Mouse (Mus musculus) neural tube, embryonic 15.5 days (tissue): ENCODE measurements around the gene Sh3pxd2a. TPM values are rescaled to one million over a fixed set of nuclear protein-coding genes. Genes with fewer than 3 reads are reported as not detected.

ENCODE experiments used
- ATAC-seq: fragments of 200-750 bp; cut with Nextera tagmentation; 2 replicates; pipeline ENCODE4 v1.8.0; 2017; ENCODE audit warnings: mild to moderate bottlenecking, moderate TSS enrichment, moderate library complexity; ENCODE audit not compliant: low FRiP score
- H3K27ac ChIP-seq: fragments of 300-500 bp; sonication (generic); replicated peaks from 2 replicates; pipeline ENCODE4 v1.5.1; 2015; ENCODE audit warnings: mild to moderate bottlenecking, inconsistent platforms
- H3K27me3 ChIP-seq: fragments of 300-500 bp; sonication (generic); replicated peaks from 2 replicates; pipeline ENCODE4 v1.6.1; 2015; ENCODE audit warnings: inconsistent platforms
- H3K36me3 ChIP-seq: fragments of 300-500 bp; sonication (generic); 2 replicates; pipeline ENCODE4 v1.6.1; 2015; ENCODE audit warnings: inconsistent platforms
- H3K4me1 ChIP-seq: fragments of 300-500 bp; sonication (generic); 2 replicates; pipeline ENCODE4 v1.6.1; 2015; ENCODE audit warnings: inconsistent platforms
- H3K4me2 ChIP-seq: fragments of 300-500 bp; sonication (generic); 2 replicates; pipeline ENCODE4 v1.6.1; 2015; ENCODE audit warnings: inconsistent platforms, mild to moderate bottlenecking, moderate library complexity
- H3K4me3 ChIP-seq: fragments of 300-500 bp; sonication (generic); replicated peaks from 2 replicates; pipeline ENCODE4 v1.5.1; 2015; ENCODE audit warnings: mild to moderate bottlenecking, inconsistent platforms
- H3K9ac ChIP-seq: fragments of 300-500 bp; sonication (generic); replicated peaks from 2 replicates; pipeline ENCODE4 v1.6.1; 2015; ENCODE audit warnings: mild to moderate bottlenecking, inconsistent platforms
- H3K9me3 ChIP-seq: fragments of 300-500 bp; sonication (generic); replicated peaks from 2 replicates; pipeline ENCODE4 v1.6.1; 2016; ENCODE audit warnings: inconsistent platforms
- WGBS: fragments of 180-500 bp; shearing (Covaris S2); methylation state at CpG from one replicate; pipeline ENCODE4 v1.1.7; 2015; ENCODE audit warnings: mixed read lengths; 5-methylcytosine and 5-hydroxymethylcytosine counted together
- polyA plus RNA-seq: library from polyadenylated mRNA; unstranded; fragments of >200 nt; fragmentation: Nextera tagmentation; extraction: Ambion mirVana; gene quantifications from 2 replicates; pipeline ENCODE4 v1.2.1, GENCODE M21; 2015

The Sh3pxd2a gene
- polyA plus RNA-seq, 1 experiment from 2014 or later: 2.2 TPM

GRCm38 (mm10) chr19:47357297-47357696 lies 106.9 kb downstream of the Sh3pxd2a start:
- H3K4me1 ChIP-seq: peaks cover 13% of the 10 kb centered on the region
- H3K4me3 ChIP-seq: no peak overlapping the region
- H3K9me3 ChIP-seq: no peaks in the 10 kb centered on the region
- ATAC-seq: no peak
- no peaks in the 10 kb centered on the region for H3K27me3 ChIP-seq
- H3K4me2 ChIP-seq: no peak overlapping the region
- H3K36me3 ChIP-seq: no peaks in the 10 kb centered on the region
- H3K9ac ChIP-seq: no peak overlapping the region
- no peak overlapping the region for H3K27ac ChIP-seq
- WGBS: 66% methylated on average over 3 of the region's 3 CpGs

GRCm38 (mm10) chr19:47356188-47356857 lies 107.9 kb downstream of the Sh3pxd2a start:
- peak; percentile 74; the same call in 1 of the 2 replicates for ATAC-seq
- no peak overlapping the region for H3K4me2 ChIP-seq
- H3K27ac ChIP-seq: no peak overlapping the region
- no peaks in the 10 kb centered on the region for H3K27me3 ChIP-seq
- no peak overlapping the region for H3K9ac ChIP-seq
- H3K36me3 ChIP-seq: no peaks in the 10 kb centered on the region
- H3K4me1 ChIP-seq: peaks cover 13% of the 10 kb centered on the region
- no peak overlapping the region for H3K4me3 ChIP-seq
- no peaks in the 10 kb centered on the region for H3K9me3 ChIP-seq
- 27% methylated on average over 5 of the region's 6 CpGs for WGBS

DNA sequence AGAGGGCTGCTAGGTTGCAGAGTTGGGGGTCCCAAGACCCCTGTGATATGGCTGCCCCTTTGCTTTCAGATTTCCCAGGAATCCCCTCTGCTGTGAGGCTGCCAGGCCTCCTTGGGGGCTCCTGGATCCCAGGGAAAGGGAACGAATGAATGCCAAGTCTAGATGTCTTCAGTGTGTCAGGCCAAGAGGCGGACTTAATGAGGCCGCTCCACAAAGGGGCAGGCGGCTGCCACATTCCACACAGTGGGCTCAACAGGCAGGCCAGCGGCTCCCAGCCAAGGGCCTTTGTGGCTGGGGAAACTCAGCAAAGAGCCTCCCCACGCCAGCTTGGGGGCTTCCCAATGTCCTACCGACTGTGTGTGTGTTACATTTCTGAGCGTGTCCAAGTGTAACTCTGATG lies 109.7 kb downstream of the Sh3pxd2a start:
- peak; percentile 34; the same call in 1 of the 2 replicates for ATAC-seq
- H3K27ac ChIP-seq: no peak overlapping the region
- no peaks in the 10 kb centered on the region for H3K9me3 ChIP-seq
- H3K9ac ChIP-seq: no peak overlapping the region
- no peak overlapping the region for H3K4me2 ChIP-seq
- no peaks in the 10 kb centered on the region for H3K27me3 ChIP-seq
- no peak overlapping the region for H3K4me3 ChIP-seq
- no peaks in the 10 kb centered on the region for H3K36me3 ChIP-seq
- H3K4me1 ChIP-seq: peaks cover 13% of the 10 kb centered on the region
- WGBS: 42% methylated on average over 8 of the region's 8 CpGs

- H3K9me3 ChIP-seq: no peaks in the 10 kb centered on the region
- H3K9ac ChIP-seq: no peak overlapping the region
- H3K27ac ChIP-seq: no peak overlapping the region
- H3K4me3 ChIP-seq: no peak overlapping the region
- H3K36me3 ChIP-seq: no peaks in the 10 kb centered on the region
- peaks cover 17% of the 10 kb centered on the region for H3K27me3 ChIP-seq
- ATAC-seq: no peak
- no peak overlapping the region for H3K4me2 ChIP-seq
- WGBS: 80% methylated on average over 8 of the region's 8 CpGs
- 0 out of 2 replicates have a peak, but pooled peaks cover 1% of the 10 kb centered on the region for H3K4me1 ChIP-seq
Measured at GRCm38 (mm10) chr19:47349043-47349442, 115.2 kb downstream of the Sh3pxd2a start.

DNA sequence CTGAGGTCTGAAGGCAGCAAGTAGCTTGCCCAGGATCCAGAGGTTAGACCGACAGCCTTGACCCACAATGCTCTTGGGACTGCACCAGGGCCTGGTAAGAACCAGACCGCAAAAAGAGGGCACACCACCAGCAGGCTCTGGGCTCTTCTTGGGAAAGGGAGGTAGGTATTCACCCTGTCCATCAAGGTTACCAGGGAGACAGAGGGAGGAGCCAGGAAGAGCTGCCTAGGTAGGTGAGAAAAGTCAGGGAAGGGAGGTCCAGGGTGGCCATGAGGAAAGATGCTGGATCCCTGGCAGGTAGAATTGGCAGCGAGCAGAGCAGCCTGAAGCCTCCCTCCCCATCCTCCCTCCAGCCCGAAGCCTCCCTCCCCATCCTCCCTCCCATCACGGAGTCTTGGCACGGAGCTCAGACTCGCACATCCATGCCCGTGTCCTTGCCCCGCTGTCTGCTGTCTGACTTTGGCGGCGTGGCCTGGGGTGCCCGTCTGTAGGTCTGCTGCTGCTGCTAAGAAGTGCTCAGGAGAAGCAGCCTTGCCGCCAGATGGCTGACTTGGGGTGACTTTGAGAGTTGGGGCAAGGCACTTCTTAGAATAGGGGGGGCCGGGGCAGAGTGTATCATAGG lies 115.7 kb downstream of the Sh3pxd2a start:
- Histone ChIP-seq H3K36me3 (no peaks in the 10 kb centered on the region), H3K9ac (no peak overlapping the region), H3K4me1 (peaks cover 3% of the 10 kb centered on the region), H3K27ac (no peak overlapping the region), H3K9me3 (no peaks in the 10 kb centered on the region), H3K27me3 (peaks cover 22% of the 10 kb centered on the region), H3K4me3 (no peak overlapping the region), H3K4me2 (no peak overlapping the region)
- no peak for ATAC-seq
- WGBS: 78% methylated on average over 14 of the region's 14 CpGs

- WGBS: 67% methylated on average over 7 of the region's 7 CpGs
- Histone ChIP-seq H3K4me2 (no peak overlapping the region), H3K4me3 (no peak overlapping the region), H3K27me3 (peaks cover 33% of the 10 kb centered on the region), H3K36me3 (no peaks in the 10 kb centered on the region), H3K9me3 (no peaks in the 10 kb centered on the region), H3K4me1 (peaks cover 14% of the 10 kb centered on the region), H3K27ac (no peak overlapping the region), H3K9ac (no peak overlapping the region)
- no peak for ATAC-seq
Measured at GRCm38 (mm10) chr19:47347021-47347643, 117.1 kb downstream of the Sh3pxd2a start.

DNA sequence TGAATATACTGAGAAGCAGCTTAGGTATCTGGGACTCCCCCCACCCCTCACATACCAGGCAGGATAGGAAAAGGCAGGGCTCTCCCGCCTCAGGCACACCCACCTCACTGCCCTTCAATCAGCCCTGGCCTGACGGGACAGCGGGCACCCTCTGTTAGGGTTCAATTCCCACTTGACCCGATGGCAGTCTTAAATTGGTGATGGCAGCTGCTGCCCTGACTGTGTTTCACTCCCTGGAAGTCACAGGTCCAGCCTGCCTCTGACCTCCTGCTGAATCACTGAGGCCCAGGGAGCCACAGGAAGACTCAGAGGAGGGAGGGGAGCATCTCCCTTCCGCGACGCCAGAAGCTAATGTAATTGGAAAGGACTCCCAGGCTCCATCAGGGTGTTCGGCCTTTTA lies 117.6 kb downstream of the Sh3pxd2a start:
- Histone ChIP-seq H3K27me3 (peaks cover 38% of the 10 kb centered on the region), H3K4me1 (peaks cover 14% of the 10 kb centered on the region), H3K9ac (no peak overlapping the region), H3K27ac (no peak overlapping the region), H3K9me3 (no peaks in the 10 kb centered on the region), H3K4me3 (no peak overlapping the region), H3K36me3 (no peaks in the 10 kb centered on the region), H3K4me2 (no peak overlapping the region)
- ATAC-seq: no peak
- WGBS: 56% methylated on average over 8 of the region's 8 CpGs

DNA sequence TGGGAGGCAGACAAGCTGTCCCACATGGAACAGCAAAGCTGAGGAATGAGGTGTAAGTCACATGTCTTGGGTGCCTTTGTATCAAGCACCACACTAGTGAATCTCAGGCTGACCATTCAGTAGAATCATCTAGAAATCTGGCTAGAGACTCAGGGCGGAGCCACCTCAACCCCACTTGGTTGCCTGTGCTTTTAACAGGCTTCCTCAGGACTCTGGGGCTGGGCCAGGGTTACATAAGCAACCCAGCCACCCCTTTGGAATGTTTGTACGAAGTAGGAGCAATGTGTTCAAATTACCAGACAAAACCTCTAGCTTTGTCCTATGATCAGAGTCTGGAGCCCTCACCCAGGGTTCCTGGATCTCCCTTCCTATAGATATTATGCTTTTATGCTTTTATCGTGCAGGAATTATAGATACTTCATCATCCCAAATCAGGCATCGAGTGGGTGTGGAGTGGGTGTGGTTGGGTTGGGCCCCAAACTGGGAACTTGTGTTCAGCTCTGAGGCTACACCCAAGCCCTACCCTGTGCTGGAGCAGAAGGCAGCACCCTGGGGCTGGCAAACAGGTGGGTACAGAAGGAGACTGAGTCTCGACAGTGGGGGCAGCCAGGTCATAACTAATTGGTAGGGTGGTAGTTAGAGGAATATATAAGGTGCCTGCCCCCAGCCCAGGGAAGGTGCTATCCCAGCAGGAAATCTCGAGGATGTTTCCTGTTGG lies 118.2 kb downstream of the Sh3pxd2a start:
- no peak overlapping the region for H3K9ac ChIP-seq
- no peak overlapping the region for H3K4me3 ChIP-seq
- H3K4me1 ChIP-seq: peaks cover 14% of the 10 kb centered on the region
- H3K27me3 ChIP-seq: peaks cover 41% of the 10 kb centered on the region
- ATAC-seq: no peak
- no peak overlapping the region for H3K27ac ChIP-seq
- whole genome bisulfite sequencing: 79% methylated on average over 6 of the region's 6 CpGs
- H3K9me3 ChIP-seq: no peaks in the 10 kb centered on the region
- no peaks in the 10 kb centered on the region for H3K36me3 ChIP-seq
- H3K4me2 ChIP-seq: no peak overlapping the region

DNA sequence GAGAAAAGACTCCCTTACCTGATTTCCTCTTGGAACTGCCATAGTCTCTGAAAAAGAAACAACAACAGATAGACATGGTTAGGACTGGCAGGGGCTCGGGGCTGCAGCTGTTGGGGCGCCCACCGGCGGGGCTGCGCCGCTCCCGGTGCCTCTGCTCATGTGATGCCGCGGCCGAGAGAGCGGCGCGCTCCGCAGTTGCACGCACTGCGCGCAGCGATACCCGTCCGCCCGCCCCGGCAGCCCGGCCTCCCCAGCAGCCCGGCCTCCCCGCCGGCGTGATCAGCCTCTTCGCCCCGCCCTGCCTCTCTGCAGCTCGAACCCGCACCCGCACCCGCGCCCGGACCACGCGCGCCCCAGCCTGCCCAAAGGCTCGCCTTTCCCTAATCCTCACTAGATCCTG lies 120.8 kb downstream of the Sh3pxd2a start:
- no peak for ATAC-seq
- H3K4me3 ChIP-seq: peak overlapping the region; percentile 34
- peaks cover 26% of the 10 kb centered on the region for H3K4me1 ChIP-seq
- no peaks in the 10 kb centered on the region for H3K36me3 ChIP-seq
- H3K27me3 ChIP-seq: peaks cover 47% of the 10 kb centered on the region
- peak overlapping the region; percentile 74 for H3K4me2 ChIP-seq
- H3K27ac ChIP-seq: no peak overlapping the region
- WGBS: under 1% methylated on average over 32 of the region's 39 CpGs
- peak overlapping the region; percentile 40 for H3K9ac ChIP-seq
- no peaks in the 10 kb centered on the region for H3K9me3 ChIP-seq

DNA sequence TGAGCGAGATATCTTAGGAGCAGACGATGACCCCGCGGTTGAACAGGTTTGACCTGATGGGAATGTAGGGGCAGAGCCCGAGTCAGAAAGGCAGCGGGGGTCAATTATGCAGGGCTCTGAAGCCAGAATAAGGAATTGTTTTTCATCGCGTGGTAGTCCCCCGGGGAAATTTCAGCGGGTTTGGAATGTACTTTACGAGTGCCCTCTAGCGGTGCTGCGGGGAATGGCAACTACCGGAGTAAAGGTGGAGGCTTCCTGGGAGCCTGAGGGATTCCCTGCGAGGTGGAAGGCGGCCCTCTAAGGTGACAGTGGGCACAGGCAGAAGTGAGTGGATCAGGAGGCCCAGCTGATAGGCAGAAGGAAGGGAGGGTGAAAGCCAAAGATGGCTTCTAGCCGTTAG lies 125.0 kb downstream of the Sh3pxd2a start:
- 2% methylated on average over 17 of the region's 17 CpGs for WGBS
- H3K4me1 ChIP-seq: peaks cover 52% of the 10 kb centered on the region
- ATAC-seq: no peak

DNA sequence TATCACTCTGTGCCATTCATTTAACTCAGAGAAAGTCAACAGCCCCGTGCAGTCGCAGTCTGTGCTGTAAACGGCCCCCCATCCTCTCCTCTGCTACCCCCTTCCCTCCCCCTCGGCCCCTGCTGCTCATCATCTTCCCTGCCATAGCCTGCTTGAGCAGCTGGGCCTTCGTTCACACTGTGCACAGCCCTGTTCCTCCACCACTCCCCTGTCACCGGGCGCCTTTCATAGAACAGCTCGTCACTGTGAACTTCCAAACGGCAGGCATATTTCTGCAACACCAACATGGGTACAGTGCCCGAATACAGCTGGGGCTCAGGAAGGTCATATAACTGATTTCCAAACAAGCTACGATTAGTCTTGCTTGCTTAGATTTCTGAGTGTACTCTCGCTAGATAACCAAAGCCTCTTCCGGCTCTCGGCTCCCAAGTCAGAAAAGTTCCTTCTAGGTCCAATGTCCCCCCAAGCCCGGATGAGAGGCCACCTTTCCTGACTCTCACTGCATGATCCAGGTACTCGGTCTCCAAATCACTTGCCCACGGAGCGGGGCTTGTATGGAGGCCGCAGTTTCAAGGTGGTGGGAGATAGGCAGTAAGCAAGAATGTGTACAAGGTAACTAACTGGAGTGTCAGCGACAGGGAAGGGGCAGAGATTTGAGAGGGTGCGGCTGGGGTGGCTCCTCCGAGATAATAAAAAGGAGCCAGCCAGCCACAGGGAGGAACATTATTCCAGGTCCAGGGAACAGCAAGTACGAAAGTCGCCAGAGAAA lies 125.6 kb downstream of the Sh3pxd2a start:
- no peaks in the 10 kb centered on the region for H3K36me3 ChIP-seq
- peak overlapping the region; percentile 65 for H3K4me2 ChIP-seq
- peak overlapping the region; percentile 43; the same call in 1 of the 2 replicates for H3K9ac ChIP-seq
- ATAC-seq: peak; percentile 32; the same call in 1 of the 2 replicates
- H3K4me1 ChIP-seq: peaks cover 50% of the 10 kb centered on the region
- peak overlapping the region; percentile 40 for H3K4me3 ChIP-seq
- peaks cover 25% of the 10 kb centered on the region for H3K27me3 ChIP-seq
- H3K27ac ChIP-seq: no peak overlapping the region
- no peaks in the 10 kb centered on the region for H3K9me3 ChIP-seq
- 30% methylated on average over 24 of the region's 24 CpGs for WGBS

More for the DNA sequence above, 125.0 kb downstream of the Sh3pxd2a start:
- peaks cover 31% of the 10 kb centered on the region for H3K27me3 ChIP-seq
- no peak overlapping the region for H3K27ac ChIP-seq
- no peaks in the 10 kb centered on the region for H3K9me3 ChIP-seq
- no peaks in the 10 kb centered on the region for H3K36me3 ChIP-seq
- H3K4me2 ChIP-seq: peak overlapping the region; percentile 65
- H3K9ac ChIP-seq: peak overlapping the region; percentile 43; the same call in 1 of the 2 replicates
- H3K4me3 ChIP-seq: peak overlapping the region; percentile 40
